Mouse (Mus musculus): Measurements from ENCODE around the gene Mylk2. TPM values are rescaled to one million over a fixed set of nuclear protein-coding genes. Genes with fewer than 3 reads are reported as not detected.

Gene Mylk2
- total RNA-seq (2021) = under 1 TPM in 1 of 2 experiments, not detected in 1; 0.13 TPM

- no peak for DNase-seq (ENCODE audit: low spot score)
- intact Hi-C loops (cut with DNase I) = no loop called here
Measured at GRCm38 (mm10) chr2:152911031-152911430, at the start of gene Mylk2. Gene Mylk2 (plus strand): TSS chr2:152911352.

GRCm38 (mm10) chr2:152861891-152862290 lies 49.3 kb upstream of the Mylk2 start:
- intact Hi-C loops (cut with DNase I) = no loop called here
- DNase-seq (ENCODE audit: low spot score) = no peak

GRCm38 (mm10) chr2:152862638-152863037 lies 48.5 kb upstream of the Mylk2 start:
- intact Hi-C loops (cut with DNase I) = no loop called here
- no peak for DNase-seq (ENCODE audit: low spot score)

GRCm38 (mm10) chr2:152863346-152863745 lies 47.8 kb upstream of the Mylk2 start:
- DNase-seq (ENCODE audit: low spot score) = no peak
- intact Hi-C loops (cut with DNase I) = no loop called here

GRCm38 (mm10) chr2:152878239-152878638 lies 32.9 kb upstream of the Mylk2 start:
- intact Hi-C loops (cut with DNase I) = no loop called here
- DNase-seq (ENCODE audit: low spot score) = no peak

GRCm38 (mm10) chr2:152880898-152881297 lies 30.3 kb upstream of the Mylk2 start:
- intact Hi-C loops (cut with DNase I) = no loop called here
- no peak for DNase-seq (ENCODE audit: low spot score)

- no peak for DNase-seq (ENCODE audit: low spot score)
Measured at GRCm38 (mm10) chr2:152884101-152884645, 27.0 kb upstream of the Mylk2 start.

GRCm38 (mm10) chr2:152887230-152887629 lies 23.9 kb upstream of the Mylk2 start:
- intact Hi-C loops (cut with DNase I) = no loop called here
- no peak for DNase-seq (ENCODE audit: low spot score)

More at GRCm38 (mm10) chr2:152884101-152884645, 27.0 kb upstream of the Mylk2 start:
- intact Hi-C loops (cut with DNase I) = no loop called here

GRCm38 (mm10) chr2:152888774-152889173 lies 22.4 kb upstream of the Mylk2 start:
- intact Hi-C loops (cut with DNase I) = no loop called here

GRCm38 (mm10) chr2:152895834-152896233 lies 15.3 kb upstream of the Mylk2 start:
- DNase-seq (ENCODE audit: low spot score) = no peak
- intact Hi-C loops (cut with DNase I) = no loop called here

More at GRCm38 (mm10) chr2:152888774-152889173, 22.4 kb upstream of the Mylk2 start:
- no peak for DNase-seq (ENCODE audit: low spot score)

GRCm38 (mm10) chr2:152896926-152897325 lies 14.2 kb upstream of the Mylk2 start:
- intact Hi-C loops (cut with DNase I) = no loop called here
- DNase-seq (ENCODE audit: low spot score) = no peak

- no peak for DNase-seq (ENCODE audit: low spot score)
- intact Hi-C loops (cut with DNase I) = no loop called here
Measured at GRCm38 (mm10) chr2:152899011-152899410, 12.1 kb upstream of the Mylk2 start.

- intact Hi-C loops (cut with DNase I) = no loop called here
- DNase-seq (ENCODE audit: low spot score) = no peak
Measured at GRCm38 (mm10) chr2:152901296-152901695, 9.9 kb upstream of the Mylk2 start.

GRCm38 (mm10) chr2:152902658-152903057 lies 8.5 kb upstream of the Mylk2 start:
- intact Hi-C loops (cut with DNase I) = no loop called here
- DNase-seq (ENCODE audit: low spot score) = no peak

- intact Hi-C loops (cut with DNase I) = no loop called here
- DNase-seq (ENCODE audit: low spot score) = no peak
Measured at GRCm38 (mm10) chr2:152903586-152903985, 7.6 kb upstream of the Mylk2 start.

GRCm38 (mm10) chr2:152904127-152904643 lies 7.0 kb upstream of the Mylk2 start:
- DNase-seq (ENCODE audit: low spot score) = no peak
- intact Hi-C loops (cut with DNase I) = no loop called here

GRCm38 (mm10) chr2:152905036-152905829 lies 5.9 kb upstream of the Mylk2 start:
- intact Hi-C loops (cut with DNase I) = no loop called here

GRCm38 (mm10) chr2:152906274-152907037 lies 4.7 kb upstream of the Mylk2 start:
- DNase-seq (ENCODE audit: low spot score) = no peak
- intact Hi-C loops (cut with DNase I) = no loop called here

More at GRCm38 (mm10) chr2:152905036-152905829, 5.9 kb upstream of the Mylk2 start:
- DNase-seq (ENCODE audit: low spot score) = no peak

- intact Hi-C loops (cut with DNase I) = no loop called here
- no peak for DNase-seq (ENCODE audit: low spot score)
Measured at GRCm38 (mm10) chr2:152907114-152907943, 3.8 kb upstream of the Mylk2 start.

GRCm38 (mm10) chr2:152909848-152910247 lies 1.3 kb upstream of the Mylk2 start:
- intact Hi-C loops (cut with DNase I) = no loop called here
- DNase-seq (ENCODE audit: low spot score) = no peak
